Mouse (Mus musculus) stomach, postnatal 0 days (tissue): Measurements from ENCODE around the gene Pbx4.

Source experiments
- CTCF ChIP-seq: IDR thresholded peaks from 2 replicates; pipeline ENCODE4 v1.5.1; 2016; ENCODE audit warnings: antibody characterized with exemption, low read depth, mild to moderate bottlenecking, moderate library complexity
- EP300 ChIP-seq: optimal IDR thresholded peaks from 2 replicates; pipeline ENCODE3; 2016; ENCODE audit warnings: antibody characterized with exemption

DNA sequence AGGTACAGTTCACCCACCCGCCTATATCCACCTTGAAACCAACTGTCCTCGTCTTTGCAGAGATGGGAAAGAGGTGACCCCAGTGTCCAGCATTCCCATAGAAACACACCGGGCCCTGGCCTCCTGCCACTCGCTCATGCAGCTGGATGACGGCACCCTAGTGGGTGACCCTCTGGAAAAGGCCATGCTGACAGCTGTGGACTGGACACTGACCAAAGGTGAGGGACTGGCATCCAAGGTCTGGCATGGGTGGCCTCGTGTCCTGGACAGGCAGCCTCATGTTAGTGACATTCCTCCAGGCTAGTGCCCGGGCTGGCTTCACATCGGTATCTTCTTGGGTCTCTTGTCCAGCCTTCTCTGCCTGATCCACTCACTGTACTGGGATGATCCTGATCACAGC lies 33.0 kb upstream of the Pbx4 start:
- no peak for TF ChIP-seq EP300
- no peak for TF ChIP-seq CTCF
